Mouse (Mus musculus) liver, postnatal 0 days (tissue): Measurements from ENCODE around the gene Sfxn4.

ENCODE experiments used
- CTCF ChIP-seq: sonication (generic); IDR thresholded peaks from 2 replicates; pipeline ENCODE4 v1.5.1; 2016; ENCODE audit warnings: antibody characterized with exemption, low read depth
- EP300 ChIP-seq: IDR thresholded peaks from 2 replicates; pipeline ENCODE4 v1.6.1; 2016; ENCODE audit warnings: antibody characterized with exemption, low read depth, mild to moderate bottlenecking

GRCm38 (mm10) chr19:60890391-60891122 lies 29.3 kb upstream of the Sfxn4 start:
- TF ChIP-seq CTCF: no peak
- TF ChIP-seq EP300: no peak
